Mouse (Mus musculus) cortical plate, adult 2 months (tissue): ENCODE data around the gene Apobec1. TPM values are rescaled to one million over a fixed set of nuclear protein-coding genes. Genes with fewer than 3 reads are reported as not detected.

Experiments
- H3K27ac ChIP-seq: fragments of 200-500 bp; 2 replicates; pipeline ENCODE4 v1.5.1; 2012; ENCODE audit warnings: low read length, control low read depth, inconsistent platforms; ENCODE audit not compliant: insufficient read depth
- H3K4me1 ChIP-seq: fragments of 200-500 bp; 2 replicates; pipeline ENCODE4 v1.6.1; 2011; ENCODE audit warnings: low read length; ENCODE audit not compliant: control insufficient read depth, insufficient read depth
- H3K4me3 ChIP-seq: fragments of 200-500 bp; 2 replicates; pipeline ENCODE4 v1.5.1; 2011; ENCODE audit warnings: mild to moderate bottlenecking, low read length, control low read depth; ENCODE audit not compliant: insufficient read depth
- CTCF ChIP-seq: fragments of 200-500 bp; IDR thresholded peaks from 2 replicates; pipeline ENCODE4 v1.5.1; 2011; ENCODE audit warnings: mild to moderate bottlenecking, control low read depth, low read length; ENCODE audit not compliant: insufficient read depth; ENCODE audit errors: extremely low read depth
- POLR2A ChIP-seq: fragments of 200-500 bp; IDR thresholded peaks from 2 replicates; pipeline ENCODE4 v1.6.1; 2011; ENCODE audit warnings: mild to moderate bottlenecking, low read length, control low read depth; ENCODE audit not compliant: insufficient read depth; ENCODE audit errors: extremely low read depth
- polyA plus RNA-seq: library from polyadenylated mRNA; depleted of rRNA; stranded (reverse); fragments of >200 nt; gene quantifications from 2 replicates; pipeline ENCODE4 v1.2.3, GENCODE M21; 2012

Apobec1 gene
- polyA plus RNA-seq, 1 experiment: 4.5 TPM

DNA sequence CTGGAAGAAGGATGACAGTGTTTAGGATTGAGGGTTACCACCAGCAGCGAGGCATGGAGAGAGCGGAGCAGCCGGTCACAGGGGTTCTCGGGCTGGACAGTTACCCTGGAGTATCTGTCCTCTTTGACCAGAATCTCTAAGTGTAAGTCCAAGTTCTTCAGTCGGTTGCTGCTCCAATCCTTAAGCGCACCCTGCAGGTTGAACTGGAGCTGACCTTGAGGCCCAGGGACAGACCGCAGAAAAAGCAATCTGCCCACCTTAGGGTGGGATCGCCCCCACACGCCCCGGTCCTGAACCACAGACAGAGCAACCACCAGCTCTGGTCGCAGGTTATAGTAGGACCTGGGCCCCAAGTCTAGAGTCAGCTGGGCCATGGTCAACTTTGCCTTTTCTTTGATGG, 4.4 kb upstream of the Apobec1 start:
- Histone ChIP-seq H3K27ac (no peak overlapping the region), H3K4me3 (no peak overlapping the region), H3K4me1 (no peaks in the 10 kb centered on the region)
- TF ChIP-seq POLR2A (no peak), CTCF (no peak)

DNA sequence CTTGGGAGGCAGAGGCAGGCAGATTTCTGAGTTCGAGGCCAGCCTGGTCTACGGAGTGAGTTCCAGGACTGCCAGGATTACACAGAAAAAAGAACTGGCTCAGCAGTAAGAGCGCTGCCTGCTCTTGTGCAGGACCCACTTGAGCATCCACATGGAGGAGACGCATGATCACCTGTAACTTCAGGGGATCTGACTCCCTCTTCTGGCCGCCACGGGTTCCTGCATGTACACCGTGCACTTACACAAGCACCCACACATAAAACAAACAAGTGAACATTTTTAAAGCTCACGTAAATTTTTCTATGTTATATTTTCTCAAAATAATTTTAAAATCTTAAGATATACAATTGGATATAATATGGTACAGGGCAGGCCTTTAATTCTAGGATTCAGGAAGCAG, 3.2 kb upstream of the Apobec1 start:
- H3K4me3 ChIP-seq: no peak overlapping the region
- TF ChIP-seq CTCF (no peak), POLR2A (no peak)
- H3K4me1 ChIP-seq: no peaks in the 10 kb centered on the region
- H3K27ac ChIP-seq: no peak overlapping the region

DNA sequence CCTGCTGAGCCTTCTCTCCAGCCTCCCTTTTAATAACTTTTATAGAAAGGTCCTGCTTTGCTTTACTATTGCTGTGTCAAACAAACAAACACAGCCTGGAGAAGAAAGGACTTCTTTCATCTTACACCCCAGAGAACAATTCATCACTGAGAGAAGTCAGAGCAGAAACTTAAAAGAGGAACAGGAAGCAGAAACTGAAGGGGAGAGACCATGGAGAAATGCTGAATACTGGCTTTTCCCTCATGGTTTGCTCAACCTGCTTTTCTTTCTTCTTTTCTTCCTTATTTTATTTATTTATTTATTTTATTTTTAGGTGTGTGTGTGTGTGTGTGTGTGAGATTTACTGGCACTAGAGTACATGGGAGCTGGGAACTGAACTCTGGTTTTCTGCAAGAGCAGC, 2.0 kb upstream of the Apobec1 start:
- TF ChIP-seq POLR2A (no peak), CTCF (no peak)

DNA sequence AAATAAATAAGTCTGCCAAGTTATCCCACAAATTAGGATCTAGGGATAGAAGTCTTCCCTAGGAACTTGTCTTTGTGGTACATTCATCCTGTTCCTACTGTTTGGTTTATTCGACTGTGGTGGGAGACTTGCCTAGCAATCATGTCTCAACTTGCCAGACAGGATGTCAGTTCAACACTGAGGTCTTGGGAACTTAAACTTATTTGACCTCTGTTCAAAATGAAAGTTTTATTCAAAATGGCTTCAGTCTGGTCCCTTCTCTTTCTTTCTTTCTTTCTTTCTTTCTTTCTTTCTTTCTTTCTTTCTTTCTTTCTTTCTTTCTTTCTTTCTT, 713 bp upstream of the Apobec1 start:
- TF ChIP-seq CTCF (no peak), POLR2A (no peak)

More for the DNA sequence above, 2.0 kb upstream of the Apobec1 start:
- Histone ChIP-seq H3K27ac (no peak overlapping the region), H3K4me3 (no peak overlapping the region), H3K4me1 (no peaks in the 10 kb centered on the region)

DNA sequence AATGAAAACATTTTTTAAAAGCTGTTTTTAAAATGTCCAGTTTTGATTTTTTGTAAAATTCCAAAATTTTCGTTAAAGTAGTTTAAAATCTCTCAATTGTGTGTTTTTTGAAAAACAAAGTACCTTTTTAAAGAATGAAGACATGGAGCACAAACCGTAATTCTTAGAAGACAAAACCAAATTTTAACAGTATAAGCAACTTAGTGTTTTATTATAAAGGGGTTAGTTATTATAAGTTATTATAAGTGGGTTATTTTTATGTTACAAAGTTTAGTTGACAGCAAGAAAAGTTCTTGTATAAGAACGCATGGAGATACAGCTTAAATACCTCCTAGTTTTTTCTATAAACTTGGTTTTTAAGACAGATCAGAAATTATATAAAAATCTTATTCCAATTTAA, 629 bp downstream of the Apobec1 start:
- Histone ChIP-seq H3K4me3 (peak overlapping the region; percentile 47; the same call in 1 of the 2 replicates), H3K27ac (no peak overlapping the region), H3K4me1 (no peaks in the 10 kb centered on the region)
- TF ChIP-seq POLR2A (no peak), CTCF (no peak)

More for the DNA sequence above, 713 bp upstream of the Apobec1 start:
- Histone ChIP-seq H3K4me3 (peak overlapping the region; percentile 47; the same call in 1 of the 2 replicates), H3K4me1 (no peaks in the 10 kb centered on the region), H3K27ac (no peak overlapping the region)

DNA sequence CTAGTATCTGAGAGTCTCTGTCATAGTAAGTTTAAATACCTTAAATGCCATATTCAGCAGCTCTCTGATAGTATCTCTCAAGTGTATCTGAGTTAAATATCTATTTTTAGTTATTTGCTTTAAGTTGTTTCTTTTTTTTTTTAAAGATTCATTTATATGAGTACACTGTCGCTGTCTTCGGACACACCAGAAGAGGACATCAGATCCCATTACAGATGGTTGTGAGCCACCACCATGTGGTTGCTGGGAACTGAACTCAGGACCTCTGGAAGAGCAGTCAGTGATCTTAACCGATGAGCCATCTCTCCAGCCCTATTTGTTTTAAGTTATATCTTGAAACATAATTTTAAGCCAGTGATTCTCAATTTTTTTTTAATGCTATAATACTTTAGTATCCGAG, 1.2 kb downstream of the Apobec1 start:
- no peak overlapping the region for H3K4me3 ChIP-seq
- no peaks in the 10 kb centered on the region for H3K4me1 ChIP-seq
- TF ChIP-seq POLR2A (no peak), CTCF (no peak)
- no peak overlapping the region for H3K27ac ChIP-seq

DNA sequence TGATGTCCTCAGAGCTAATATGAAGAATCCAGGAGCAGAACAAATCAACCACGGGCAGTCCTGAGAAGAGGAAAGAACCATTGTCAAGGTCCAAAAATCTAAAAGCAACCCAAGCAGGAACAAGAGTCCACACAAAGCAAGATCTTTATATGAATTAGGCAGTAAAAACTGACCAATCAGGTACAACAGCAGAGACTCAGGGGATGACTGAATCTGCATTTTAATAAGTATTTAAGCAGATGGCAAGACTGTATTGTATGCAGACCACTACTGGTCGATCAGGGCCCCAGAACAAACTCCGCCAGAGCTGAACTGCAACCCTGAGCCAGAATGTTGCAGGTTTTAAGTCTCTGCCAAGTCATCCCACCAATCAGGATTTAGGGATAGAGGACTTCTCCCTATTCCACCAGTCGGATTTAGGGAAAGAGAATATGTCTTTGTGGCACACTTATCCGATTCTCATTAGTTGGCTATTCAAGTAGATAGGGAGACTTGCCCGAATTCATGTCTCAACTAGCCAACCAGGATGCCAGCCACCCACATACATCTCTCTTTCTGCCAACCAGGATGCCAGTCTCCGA, 2.1 kb downstream of the Apobec1 start:
- TF ChIP-seq POLR2A (no peak), CTCF (no peak)
- no peaks in the 10 kb centered on the region for H3K4me1 ChIP-seq
- no peak overlapping the region for H3K27ac ChIP-seq
- H3K4me3 ChIP-seq: no peak overlapping the region

DNA sequence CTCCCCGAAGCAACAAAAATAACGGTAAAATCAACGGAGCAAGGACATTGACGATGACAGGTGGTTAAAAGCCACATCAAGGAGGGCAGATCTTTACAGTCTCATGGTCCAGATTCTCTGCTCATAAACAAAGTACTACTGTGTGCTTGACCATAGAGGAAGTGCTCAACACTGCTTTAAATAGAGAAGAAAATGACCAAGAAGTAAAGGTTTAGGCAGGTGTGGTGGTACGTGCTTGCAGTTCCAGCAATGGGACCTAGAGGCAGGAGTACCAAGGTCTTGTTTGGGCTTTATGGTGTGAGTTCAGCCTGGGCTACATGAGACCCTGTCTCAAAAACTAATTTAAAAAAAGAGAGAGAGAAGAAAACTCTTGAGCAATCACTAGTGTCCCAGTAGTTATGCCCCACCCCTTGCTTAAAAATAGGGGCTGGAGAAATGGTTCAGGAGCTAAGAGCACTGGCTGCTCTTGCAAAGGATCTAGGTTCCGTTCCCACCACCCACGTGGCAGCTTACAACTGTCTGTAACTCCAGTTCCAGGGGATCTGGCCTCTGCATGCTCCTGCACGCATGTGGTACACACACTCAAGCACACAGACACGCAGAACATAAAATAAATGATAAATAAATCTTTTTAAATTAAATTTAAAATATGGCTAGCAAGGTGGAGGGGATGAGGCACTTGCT, 3.0 kb downstream of the Apobec1 start:
- TF ChIP-seq POLR2A (no peak), CTCF (no peak)
- Histone ChIP-seq H3K4me3 (no peak overlapping the region), H3K27ac (no peak overlapping the region), H3K4me1 (no peaks in the 10 kb centered on the region)

DNA sequence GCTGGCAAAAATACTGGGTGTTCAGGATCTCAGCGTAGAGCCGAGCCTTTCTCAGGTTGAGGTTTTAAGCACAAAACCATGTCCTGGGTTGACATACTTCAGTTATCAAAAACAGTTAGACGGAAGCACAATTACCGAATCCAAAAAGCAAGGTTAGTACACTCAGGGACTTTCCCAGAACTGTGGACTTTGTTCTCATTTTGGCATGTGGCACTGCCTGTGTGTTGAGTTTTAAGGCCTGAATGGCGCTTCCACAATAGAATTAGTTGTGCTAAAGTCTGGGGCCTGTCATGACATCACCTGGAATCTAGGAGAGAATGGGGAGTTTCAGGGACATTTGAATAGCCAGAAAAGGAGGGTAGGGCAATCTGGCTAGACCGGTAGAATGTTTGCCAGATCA, 3.8 kb downstream of the Apobec1 start:
- Histone ChIP-seq H3K4me3 (no peak overlapping the region), H3K4me1 (no peaks in the 10 kb centered on the region), H3K27ac (no peak overlapping the region)
- TF ChIP-seq CTCF (no peak), POLR2A (no peak)

DNA sequence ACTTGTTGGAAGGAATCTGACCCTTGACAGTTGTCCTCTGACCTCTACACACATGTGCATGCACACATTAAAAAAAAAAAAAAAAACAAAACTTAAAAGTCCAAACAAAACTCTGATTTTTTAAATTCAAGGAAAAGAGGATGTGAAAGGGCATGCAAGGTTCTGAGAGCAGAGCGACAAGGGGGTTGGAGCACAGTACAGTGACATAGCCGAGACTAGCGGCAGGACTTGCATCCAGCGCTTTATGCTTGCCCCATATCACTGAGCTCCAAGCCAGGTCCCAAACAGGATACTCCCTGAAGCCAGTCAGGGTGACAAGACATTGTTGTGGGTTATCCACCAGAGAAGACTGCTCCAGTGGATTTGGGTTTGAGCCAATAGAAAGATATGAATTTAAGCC, 4.2 kb downstream of the Apobec1 start:
- H3K4me3 ChIP-seq: no peak overlapping the region
- no peak for TF ChIP-seq POLR2A
- no peak for TF ChIP-seq CTCF
- H3K27ac ChIP-seq: no peak overlapping the region
- H3K4me1 ChIP-seq: no peaks in the 10 kb centered on the region
